Mouse (Mus musculus): ENCODE measurements around the gene Stra8. TPM values are rescaled to one million over a fixed set of nuclear protein-coding genes. Genes with fewer than 3 reads are reported as not detected.

The Stra8 gene
- polyA plus RNA-seq, 1 experiment from 2014 or later, result not detected

Other genes with a start within 250 kb of the Stra8 start
- 7.1 TPM in 2 replicates for gene Agbl3, start 139.7 kb upstream of the Stra8 start, polyA plus RNA-seq (2014; fragmentation: Nextera tagmentation; extraction: Ambion mirVana)
- gene Tmem140, start 57.0 kb upstream of the Stra8 start, polyA plus RNA-seq (2014; fragmentation: Nextera tagmentation; extraction: Ambion mirVana), result 0.95 and 1.1 TPM in 2 replicates
- gene Cyren, start 42.1 kb upstream of the Stra8 start, polyA plus RNA-seq (2014; fragmentation: Nextera tagmentation; extraction: Ambion mirVana), result 12.3 and 13.5 TPM in 2 replicates
- 11.0 and 12.3 TPM in 2 replicates for gene Wdr91, start 9.3 kb upstream of the Stra8 start, polyA plus RNA-seq (2014; fragmentation: Nextera tagmentation; extraction: Ambion mirVana)
- gene Slc23a4, start 68.2 kb downstream of the Stra8 start, polyA plus RNA-seq (2014; fragmentation: Nextera tagmentation; extraction: Ambion mirVana), result 0.46 and 0.49 TPM in 2 replicates
- 34.6 and 40.6 TPM in 2 replicates for gene Cnot4, start 213.6 kb downstream of the Stra8 start, polyA plus RNA-seq (2014; fragmentation: Nextera tagmentation; extraction: Ambion mirVana)